Mouse (Mus musculus) intestine, embryonic 16.5 days (tissue): ENCODE results near the gene Elavl2. TPM values are rescaled to one million over a fixed set of nuclear protein-coding genes. Genes with fewer than 3 reads are reported as not detected.

Experiments used
- ATAC-seq: fragments of 200-750 bp; cut with Nextera tagmentation; 2 replicates; pipeline ENCODE4 v1.8.0; 2017; ENCODE audit warnings: moderate TSS enrichment, moderate library complexity
- H3K27ac ChIP-seq: fragments of 300-500 bp; sonication (generic); 2 replicates; pipeline ENCODE4 v1.5.1; 2014; ENCODE audit warnings: mild to moderate bottlenecking, low read length
- H3K27me3 ChIP-seq: fragments of 300-500 bp; sonication (generic); replicated peaks from 2 replicates; pipeline ENCODE4 v1.6.1; 2014; ENCODE audit warnings: low read length, control low read depth, mixed read lengths; ENCODE audit not compliant: control insufficient read depth, insufficient read depth
- H3K36me3 ChIP-seq: fragments of 300-500 bp; sonication (generic); 2 replicates; pipeline ENCODE4 v1.6.1; 2014; ENCODE audit warnings: low read length, control low read depth; ENCODE audit not compliant: control insufficient read depth, insufficient read depth
- H3K4me1 ChIP-seq: fragments of 300-500 bp; sonication (generic); 2 replicates; pipeline ENCODE4 v1.6.1; 2014; ENCODE audit warnings: low read length, control low read depth, mixed read lengths; ENCODE audit not compliant: control insufficient read depth, insufficient read depth
- H3K4me2 ChIP-seq: fragments of 300-500 bp; sonication (generic); 2 replicates; pipeline ENCODE4 v1.6.1; 2014; ENCODE audit warnings: low read depth, low read length, control low read depth
- H3K4me3 ChIP-seq: fragments of 300-500 bp; sonication (generic); 2 replicates; pipeline ENCODE4 v1.5.1; 2014; ENCODE audit warnings: mild to moderate bottlenecking, low read length
- H3K9ac ChIP-seq: fragments of 300-500 bp; sonication (generic); 2 replicates; pipeline ENCODE4 v1.6.1; 2014; ENCODE audit warnings: low read depth, low read length
- H3K9me3 ChIP-seq: fragments of 300-500 bp; sonication (generic); 2 replicates; pipeline ENCODE4 v1.6.1; 2016; ENCODE audit warnings: low read length, control low read depth; ENCODE audit not compliant: control insufficient read depth
- WGBS: fragments of 180-500 bp; shearing (Covaris S2); extraction: QIAGEN DNeasy Blood & Tissue Kit; methylation state at CpG from one replicate; pipeline ENCODE4 v1.1.7; 2014; 5-methylcytosine and 5-hydroxymethylcytosine counted together
- polyA plus RNA-seq: library from polyadenylated mRNA; unstranded; fragments of >200 nt; fragmentation: Nextera tagmentation; extraction: Ambion mirVana; gene quantifications from 2 replicates; pipeline ENCODE4 v1.2.1, GENCODE M21; 2015

The Elavl2 gene
- polyA plus RNA-seq, 1 experiment from 2014 or later, result 2.6 TPM

DNA sequence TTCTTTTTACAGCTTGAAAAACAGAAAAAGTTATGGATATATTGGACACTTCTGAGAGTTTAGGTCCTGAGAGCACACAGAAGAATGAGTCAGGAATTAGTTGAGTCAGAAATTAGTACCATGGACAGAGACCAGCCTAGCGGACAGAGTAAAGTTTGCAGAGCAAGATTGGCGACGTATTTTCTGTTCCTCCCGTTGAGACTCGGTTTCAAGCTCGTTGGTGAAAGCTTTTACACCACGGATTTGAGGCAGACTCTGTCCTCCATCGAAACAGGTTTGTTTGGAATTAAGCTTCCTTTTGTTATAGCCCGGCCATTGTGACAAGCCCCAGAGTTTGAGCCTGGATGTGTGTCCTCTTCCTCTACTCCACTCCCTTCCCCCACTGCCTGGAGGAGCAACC lies 21.0 kb downstream of the Elavl2 start:
- H3K27me3 ChIP-seq, result peaks cover 25% of the 10 kb centered on the region
- no peak overlapping the region for H3K4me2 ChIP-seq
- 2% methylated on average over 9 of the region's 9 CpGs for WGBS
- ATAC-seq, result no peak
- H3K4me3 ChIP-seq, result no peak overlapping the region
- H3K27ac ChIP-seq, result no peak overlapping the region
- peaks cover 8% of the 10 kb centered on the region; the same call in 1 of the 2 replicates for H3K4me1 ChIP-seq
- no peaks in the 10 kb centered on the region for H3K36me3 ChIP-seq
- no peaks in the 10 kb centered on the region for H3K9me3 ChIP-seq
- no peak overlapping the region for H3K9ac ChIP-seq

- peak; percentile 97 for ATAC-seq
- H3K4me3 ChIP-seq, result peak overlapping the region; percentile 53
- peaks cover 47% of the 10 kb centered on the region for H3K27me3 ChIP-seq
- no peak overlapping the region for H3K27ac ChIP-seq
- no peaks in the 10 kb centered on the region for H3K9me3 ChIP-seq
- under 1% methylated on average over 28 of the region's 28 CpGs for WGBS
- H3K36me3 ChIP-seq, result no peaks in the 10 kb centered on the region
- peaks cover 21% of the 10 kb centered on the region for H3K4me1 ChIP-seq
- peak overlapping the region; percentile 37; the same call in 1 of the 2 replicates for H3K9ac ChIP-seq
- peak overlapping the region; percentile 75 for H3K4me2 ChIP-seq
Measured at GRCm38 (mm10) chr4:91376317-91376910, 24.2 kb downstream of the Elavl2 start.

DNA sequence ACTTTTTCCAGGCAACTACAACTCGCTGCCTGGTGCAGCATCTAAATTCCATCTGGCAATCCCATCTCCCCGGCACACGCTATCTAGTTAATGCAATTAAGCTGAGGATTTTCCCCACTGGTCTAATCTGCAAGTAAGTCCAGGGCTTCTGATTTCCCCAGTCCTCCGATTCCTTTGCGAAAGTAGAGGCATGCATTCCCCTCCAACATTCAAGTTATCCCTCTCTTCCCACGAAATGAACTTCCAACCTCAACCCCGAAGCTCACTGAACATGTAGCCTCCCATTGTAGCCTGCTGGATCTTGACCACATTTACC lies 25.3 kb downstream of the Elavl2 start:
- no peak overlapping the region for H3K27ac ChIP-seq
- no peaks in the 10 kb centered on the region for H3K36me3 ChIP-seq
- WGBS, result 2% methylated on average over 7 of the region's 7 CpGs
- ATAC-seq, result no peak
- no peaks in the 10 kb centered on the region for H3K9me3 ChIP-seq
- peak overlapping the region; percentile 75 for H3K4me2 ChIP-seq
- H3K4me3 ChIP-seq, result peak overlapping the region; percentile 53
- H3K4me1 ChIP-seq, result peaks cover 25% of the 10 kb centered on the region
- H3K9ac ChIP-seq, result no peak overlapping the region
- peaks cover 49% of the 10 kb centered on the region for H3K27me3 ChIP-seq

GRCm38 (mm10) chr4:91374571-91375371 lies 25.8 kb downstream of the Elavl2 start:
- H3K9ac ChIP-seq, result no peak overlapping the region

DNA sequence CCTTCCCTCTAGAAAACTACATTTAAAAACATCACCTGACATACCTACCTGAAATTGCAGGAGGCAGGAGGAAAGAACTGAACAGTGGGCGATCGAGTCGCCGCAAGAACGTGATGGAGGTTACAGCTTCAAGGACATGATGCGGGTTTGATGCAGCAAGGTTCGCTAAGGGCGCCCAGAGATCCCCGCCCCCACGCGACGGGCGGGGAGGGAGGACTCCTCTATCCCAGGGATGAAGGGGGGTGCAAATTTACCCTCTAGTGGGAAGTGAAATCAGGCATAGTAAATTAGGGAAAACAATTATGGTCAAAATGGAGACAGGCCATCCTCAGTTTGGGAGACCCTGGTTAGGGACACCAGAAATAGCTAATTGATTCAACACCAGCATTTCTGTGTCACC lies 27.7 kb downstream of the Elavl2 start:
- Histone ChIP-seq H3K9ac (no peak overlapping the region), H3K9me3 (no peaks in the 10 kb centered on the region), H3K4me3 (no peak overlapping the region), H3K36me3 (no peaks in the 10 kb centered on the region), H3K27ac (no peak overlapping the region), H3K4me1 (peaks cover 25% of the 10 kb centered on the region), H3K27me3 (peaks cover 48% of the 10 kb centered on the region), H3K4me2 (no peak overlapping the region)
- ATAC-seq, result no peak
- WGBS, result 4% methylated on average over 13 of the region's 13 CpGs

More at GRCm38 (mm10) chr4:91374571-91375371, 25.8 kb downstream of the Elavl2 start:
- Histone ChIP-seq H3K27ac (no peak overlapping the region), H3K4me1 (peaks cover 25% of the 10 kb centered on the region), H3K9me3 (no peaks in the 10 kb centered on the region), H3K27me3 (peaks cover 49% of the 10 kb centered on the region), H3K36me3 (no peaks in the 10 kb centered on the region), H3K4me2 (peak overlapping the region; percentile 75), H3K4me3 (peak overlapping the region; percentile 53)
- 1% methylated on average over 46 of the region's 46 CpGs for WGBS
- ATAC-seq, result peak; percentile 32; the same call in 1 of the 2 replicates

DNA sequence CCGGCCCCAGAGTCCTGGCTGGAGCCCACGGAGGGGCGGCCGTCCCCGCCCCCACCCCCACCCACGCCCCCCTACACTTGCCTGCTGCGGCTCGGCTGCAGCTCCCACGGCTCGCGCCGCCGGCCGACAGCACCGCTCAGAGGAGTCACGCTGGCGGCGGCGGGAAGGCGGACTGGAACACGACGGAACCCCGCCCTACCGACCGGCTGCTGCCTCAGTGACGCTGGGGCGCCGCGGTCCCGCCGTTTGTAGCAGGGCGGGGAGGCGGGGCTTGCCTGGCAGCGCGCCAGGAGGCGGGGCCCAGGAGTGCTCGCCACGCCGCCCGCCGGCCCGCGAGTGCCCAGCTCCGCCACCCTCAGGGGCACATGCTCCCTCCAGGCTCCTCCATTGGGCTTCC lies 28.8 kb downstream of the Elavl2 start:
- peaks cover 48% of the 10 kb centered on the region for H3K27me3 ChIP-seq
- H3K9ac ChIP-seq, result peak overlapping the region; percentile 57
- no peak overlapping the region for H3K27ac ChIP-seq
- no peaks in the 10 kb centered on the region for H3K36me3 ChIP-seq
- peak overlapping the region; percentile 63 for H3K4me3 ChIP-seq
- peak overlapping the region; percentile 98 for H3K4me2 ChIP-seq
- 0% methylated on average over 44 of the region's 44 CpGs for WGBS
- peaks cover 25% of the 10 kb centered on the region for H3K4me1 ChIP-seq
- peak; percentile 80 for ATAC-seq
- no peaks in the 10 kb centered on the region for H3K9me3 ChIP-seq

DNA sequence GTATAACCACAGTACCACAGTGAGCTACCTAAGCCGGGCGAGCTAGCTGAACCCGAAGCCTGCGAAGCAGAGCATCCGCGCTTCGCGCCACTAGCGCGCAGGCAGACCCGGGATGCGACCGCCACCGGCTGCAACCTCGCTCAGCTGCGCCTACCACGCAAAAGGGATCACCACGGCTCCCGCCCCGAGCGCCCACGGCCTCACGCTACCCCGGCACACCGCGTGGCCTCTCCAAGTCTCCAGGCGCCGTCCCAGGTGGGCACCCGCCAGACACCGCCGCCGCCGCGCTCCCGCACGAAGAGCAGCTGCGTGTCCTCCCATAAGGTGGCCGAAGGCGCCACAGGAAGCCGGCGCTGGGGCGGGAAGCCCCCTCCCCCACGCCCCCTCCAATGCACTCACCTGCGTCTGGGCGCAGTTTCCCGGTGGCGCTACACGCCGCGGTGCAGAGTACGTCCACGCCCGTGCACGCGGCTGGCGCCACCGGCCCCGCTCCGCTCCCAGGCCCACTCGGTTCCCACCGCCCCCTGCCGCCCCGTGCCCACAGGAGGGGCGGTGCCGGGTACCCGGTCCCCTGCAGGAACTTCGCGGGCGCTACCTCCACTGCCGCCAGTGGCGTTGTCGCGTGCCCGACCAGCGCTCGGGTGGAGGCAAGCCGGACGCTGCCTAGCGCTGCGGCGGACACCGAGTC lies 29.3 kb downstream of the Elavl2 start:
- Histone ChIP-seq H3K4me2 (peak overlapping the region; percentile 98), H3K27me3 (peaks cover 48% of the 10 kb centered on the region), H3K9me3 (no peaks in the 10 kb centered on the region), H3K4me1 (peaks cover 25% of the 10 kb centered on the region), H3K9ac (peak overlapping the region; percentile 57), H3K27ac (no peak overlapping the region), H3K36me3 (no peaks in the 10 kb centered on the region), H3K4me3 (peak overlapping the region; percentile 63)
- peak; percentile 37 for ATAC-seq
- WGBS, result under 1% methylated on average over 79 of the region's 82 CpGs

- Histone ChIP-seq H3K36me3 (no peaks in the 10 kb centered on the region), H3K4me3 (no peak overlapping the region), H3K4me1 (no peaks in the 10 kb centered on the region), H3K27ac (no peak overlapping the region), H3K27me3 (peaks cover 5% of the 10 kb centered on the region), H3K9ac (no peak overlapping the region), H3K9me3 (no peaks in the 10 kb centered on the region), H3K4me2 (no peak overlapping the region)
- no peak for ATAC-seq
- 79% methylated on average over 12 of the region's 12 CpGs for WGBS
Measured at GRCm38 (mm10) chr4:91365276-91365675, 35.3 kb downstream of the Elavl2 start.

DNA sequence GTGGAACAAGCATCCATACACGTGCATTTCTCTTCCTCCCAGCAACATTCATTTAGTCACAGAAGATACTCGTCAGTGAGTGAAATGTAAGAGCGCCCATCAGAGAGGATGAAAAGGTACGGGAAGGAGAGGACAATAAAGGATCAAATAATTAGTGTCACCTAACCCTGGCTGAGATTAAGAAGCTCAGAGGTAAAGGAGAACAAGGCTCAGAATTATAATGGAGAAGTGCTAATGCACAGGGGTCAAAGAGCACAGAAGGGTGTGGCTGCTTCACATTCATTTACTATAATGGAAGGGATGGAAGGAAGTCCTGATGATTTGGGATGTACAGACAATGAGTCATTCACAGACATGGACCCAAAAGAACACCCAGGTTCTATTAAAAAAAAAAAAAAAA lies 36.6 kb downstream of the Elavl2 start:
- H3K27ac ChIP-seq, result no peak overlapping the region
- H3K36me3 ChIP-seq, result no peaks in the 10 kb centered on the region
- no peak overlapping the region for H3K4me2 ChIP-seq
- no peaks in the 10 kb centered on the region for H3K27me3 ChIP-seq
- ATAC-seq, result no peak
- H3K4me3 ChIP-seq, result no peak overlapping the region
- 75% methylated on average over 4 of the region's 4 CpGs for WGBS
- H3K4me1 ChIP-seq, result no peaks in the 10 kb centered on the region
- H3K9me3 ChIP-seq, result no peaks in the 10 kb centered on the region
- no peak overlapping the region for H3K9ac ChIP-seq
